Mouse (Mus musculus): ENCODE data around the gene Tomm70a. TPM values are rescaled to one million over a fixed set of nuclear protein-coding genes. Genes with fewer than 3 reads are reported as not detected.
A peak's percentile ranks its signal among the peaks of the same experiment; 100 is the strongest.

The Tomm70a gene
- total and polyA plus RNA-seq, 3 experiments: 112 to 194 (median 129) TPM

GRCm38 (mm10) chr16:57165157-57165556 lies 43.7 kb downstream of the Tomm70a start:
- dilution Hi-C loops (cut with MboI; ENCODE audit: extremely low pct_ligation_motif_present, extremely low pct_unique_long_range_greater_than_20kb, low sequenced_read_pairs): no loop called here
- no peak overlapping the region for H3K9ac ChIP-seq (ENCODE audit: insufficient read depth, low read depth)
- no peak overlapping the region for H3K4me3 ChIP-seq (replicated peaks in 1 of 3; ENCODE audit: low read depth in 2 of 3, low read length in 2 of 3, poor library complexity in 1 of 3)
- H3K4me2 ChIP-seq (ENCODE audit: insufficient read depth, low read depth, poor library complexity, severe bottlenecking): no peak overlapping the region; the same call in 1 of the 2 replicates
- H3K27ac ChIP-seq (ENCODE audit: insufficient read depth, low read depth): no peak overlapping the region
- H3K27me3 ChIP-seq (replicated peaks): no peaks in the 10 kb centered on the region
- DNase-seq (ENCODE audit: extremely low read depth): no peak
- H3K79me2 ChIP-seq (replicated peaks; ENCODE audit: control insufficient read depth, extremely low read depth, insufficient read depth, poor library complexity, severe bottlenecking): peaks cover 10% of the 10 kb centered on the region
- no peaks in the 10 kb centered on the region for H3K9me3 ChIP-seq (replicated peaks; ENCODE audit: low read length)
- no peak for TF ChIP-seq JUN (IDR thresholded peaks at IDR 0.05; ENCODE audit: insufficient read depth, low read depth, low read length)
- TF ChIP-seq POLR2AphosphoS2 (IDR thresholded peaks at IDR 0.05; ENCODE audit: low read depth, low read length): no peak
- TF ChIP-seq TCF12 (IDR thresholded peaks at IDR 0.05; ENCODE audit: low read depth, low read length): no peak
- TF ChIP-seq MAZ (IDR thresholded peaks at IDR 0.05; ENCODE audit: low read depth, low read length): no peak
- TF ChIP-seq CHD2 (IDR thresholded peaks at IDR 0.05; ENCODE audit: low read length): no peak
- no peak for TF ChIP-seq ZNF384 (IDR thresholded peaks at IDR 0.05; ENCODE audit: low read depth, low read length)
- no peak for TF ChIP-seq NRF1 (IDR thresholded peaks at IDR 0.05; ENCODE audit: low read depth, low read length)
- no peak for TF ChIP-seq CTCF (conservative IDR thresholded peaks at IDR 0.05 in 1 of 2, IDR thresholded peaks at IDR 0.05 in 1 of 2; ENCODE audit: low read depth in 2 of 2, low read length in 2 of 2)
- in situ Hi-C loops (cut with MboI; ENCODE audit: low pct_ligation_motif_present, low pct_unique_long_range_greater_than_20kb, low sequenced_read_pairs): loop anchor here (5.0 kb wide), 1 partner anchor 43 kb away; the partner anchor contains the start of gene Tomm70a
- H3K36me3 ChIP-seq (replicated peaks in 1 of 2; ENCODE audit: control insufficient read depth in 1 of 2, insufficient read depth in 1 of 2, low read length in 1 of 2): peaks cover 30 to 69% of the 10 kb centered on the region in 2 experiments
- H3K4me1 ChIP-seq (ENCODE audit: control insufficient read depth in 1 of 2, insufficient read depth in 2 of 2): peaks cover 5 to 28% of the 10 kb centered on the region in 2 experiments

- peak overlapping the region; percentile 45; the same call in 1 of the 2 replicates for H3K4me2 ChIP-seq (ENCODE audit: insufficient read depth, low read depth, poor library complexity, severe bottlenecking)
- H3K9me3 ChIP-seq (replicated peaks; ENCODE audit: low read length): no peaks in the 10 kb centered on the region
- DNase-seq (ENCODE audit: extremely low read depth): no peak
- no peaks in the 10 kb centered on the region for H3K27me3 ChIP-seq (replicated peaks)
- in situ Hi-C loops (cut with MboI; ENCODE audit: low pct_ligation_motif_present, low pct_unique_long_range_greater_than_20kb, low sequenced_read_pairs) (loop anchor here (5.0 kb wide), 1 partner anchor 44 kb away; the partner anchor contains the start of gene Tomm70a), dilution Hi-C loops (cut with MboI; ENCODE audit: extremely low pct_ligation_motif_present, extremely low pct_unique_long_range_greater_than_20kb, low sequenced_read_pairs) (no loop called here)
- peaks cover 5 to 28% of the 10 kb centered on the region in 2 experiments for H3K4me1 ChIP-seq (ENCODE audit: control insufficient read depth in 1 of 2, insufficient read depth in 2 of 2)
- peak overlapping the region in 2 of 3 experiments; percentile 83 to 96 for H3K4me3 ChIP-seq (replicated peaks in 1 of 3; ENCODE audit: low read depth in 2 of 3, low read length in 2 of 3, poor library complexity in 1 of 3)
- H3K27ac ChIP-seq (ENCODE audit: insufficient read depth, low read depth): no peak overlapping the region
- H3K36me3 ChIP-seq (replicated peaks in 1 of 2; ENCODE audit: control insufficient read depth in 1 of 2, insufficient read depth in 1 of 2, low read length in 1 of 2): peaks cover 27 to 69% of the 10 kb centered on the region in 2 experiments
- H3K79me2 ChIP-seq (replicated peaks; ENCODE audit: control insufficient read depth, extremely low read depth, insufficient read depth, poor library complexity, severe bottlenecking): peaks cover 10% of the 10 kb centered on the region
- TF ChIP-seq RCOR1 (conservative IDR thresholded peaks at IDR 0.05; ENCODE audit: low read depth, low read length) (no peak), ZNF384 (IDR thresholded peaks at IDR 0.05; ENCODE audit: low read depth, low read length) (peak; percentile 60), NRF1 (IDR thresholded peaks at IDR 0.05; ENCODE audit: low read depth, low read length) (no peak), CHD2 (IDR thresholded peaks at IDR 0.05; ENCODE audit: low read length) (no peak), ETS1 (conservative IDR thresholded peaks at IDR 0.05; ENCODE audit: low read depth, low read length) (no peak), IRF4 (IDR thresholded peaks at IDR 0.05; ENCODE audit: low read depth, low read length) (no peak), UBTF (IDR thresholded peaks at IDR 0.05; ENCODE audit: low read depth, low read length) (0 out of 2 replicates have a peak, but pooled peaks have one; percentile 7), POLR2A (IDR thresholded peaks at IDR 0.05; ENCODE audit: low read depth, low read length) (no peak), GABPA (IDR thresholded peaks at IDR 0.05; ENCODE audit: insufficient replicate concordance, low read depth, low read length) (no peak), PAX5 (IDR thresholded peaks at IDR 0.05; ENCODE audit: low read length) (no peak), MAFK (IDR thresholded peaks at IDR 0.05; ENCODE audit: insufficient replicate concordance, low read length) (no peak), ELF1 (IDR thresholded peaks at IDR 0.05; ENCODE audit: low read depth, low read length) (no peak), MXI1 (IDR thresholded peaks at IDR 0.05; ENCODE audit: low read depth, low read length) (no peak), TBP (conservative IDR thresholded peaks at IDR 0.05; ENCODE audit: low read depth, low read length) (no peak), HCFC1 (IDR thresholded peaks at IDR 0.05; ENCODE audit: low read depth, low read length) (no peak)
- peak overlapping the region; percentile 82 for H3K9ac ChIP-seq (ENCODE audit: insufficient read depth, low read depth)
These were observed 44.6 kb downstream of the Tomm70a start for GRCm38 (mm10) chr16:57166086-57166485.
